Mouse (Mus musculus) kidney, postnatal 0 days (tissue): ENCODE data around the gene Esrrg. TPM values are rescaled to one million over a fixed set of nuclear protein-coding genes. Genes with fewer than 3 reads are reported as not detected.

Source experiments
- ATAC-seq: fragments of 200-750 bp; cut with Nextera tagmentation; replicated peaks from 2 replicates; pipeline ENCODE4 v1.8.0; 2017; ENCODE audit warnings: low read depth, moderate number of reproducible peaks, moderate TSS enrichment, moderate library complexity; ENCODE audit not compliant: low FRiP score
- DNase-seq: peaks from one replicate; pipeline ENCODE4 v3.0.0-alpha.2; 2016; ENCODE audit warnings: low spot score
- H3K27ac ChIP-seq: fragments of 300-500 bp; sonication (generic); 2 replicates; pipeline ENCODE4 v1.5.1; 2014; ENCODE audit warnings: mild to moderate bottlenecking
- H3K27me3 ChIP-seq: fragments of 300-500 bp; sonication (generic); 2 replicates; pipeline ENCODE4 v1.6.1; 2014; ENCODE audit warnings: low read length, mixed read lengths; ENCODE audit not compliant: insufficient read depth
- H3K36me3 ChIP-seq: fragments of 300-500 bp; sonication (generic); 2 replicates; pipeline ENCODE4 v1.6.1; 2014; ENCODE audit warnings: low read length, mixed read lengths; ENCODE audit not compliant: insufficient read depth
- H3K4me1 ChIP-seq: fragments of 300-500 bp; sonication (generic); replicated peaks from 2 replicates; pipeline ENCODE4 v1.6.1; 2014; ENCODE audit warnings: antibody characterized with exemption, low read length, mixed read lengths; ENCODE audit not compliant: insufficient read depth
- H3K4me2 ChIP-seq: fragments of 300-500 bp; sonication (generic); 2 replicates; pipeline ENCODE4 v1.6.1; 2014; ENCODE audit warnings: mild to moderate bottlenecking, low read length, moderate library complexity, mixed read lengths
- H3K4me3 ChIP-seq: fragments of 300-500 bp; sonication (generic); replicated peaks from 2 replicates; pipeline ENCODE4 v1.5.1; 2014; ENCODE audit warnings: low read depth, low read length
- H3K9ac ChIP-seq: fragments of 300-500 bp; sonication (generic); 2 replicates; pipeline ENCODE4 v1.6.1; 2014; ENCODE audit warnings: low read depth, low read length
- H3K9me3 ChIP-seq: fragments of 300-500 bp; sonication (generic); replicated peaks from 2 replicates; pipeline ENCODE4 v1.6.1; 2016; ENCODE audit warnings: low read length, inconsistent platforms, mixed read lengths
- CTCF ChIP-seq: IDR thresholded peaks from 2 replicates; pipeline ENCODE4 v1.5.1; 2016; ENCODE audit warnings: antibody characterized with exemption, low read depth, mild to moderate bottlenecking, moderate library complexity
- WGBS: fragments of 180-500 bp; shearing (Covaris S2); extraction: QIAGEN DNeasy Blood & Tissue Kit; methylation state at CpG from one replicate; pipeline ENCODE4 v1.1.7; 2014; 5-methylcytosine and 5-hydroxymethylcytosine counted together
- polyA plus RNA-seq: library from polyadenylated mRNA; unstranded; fragments of >200 nt; fragmentation: Nextera tagmentation; extraction: Ambion mirVana; gene quantifications from 2 replicates; pipeline ENCODE4 v1.2.1, GENCODE M21; 2015

The Esrrg gene
- polyA plus RNA-seq, 1 experiment from 2014 or later = 26.0 TPM

DNA sequence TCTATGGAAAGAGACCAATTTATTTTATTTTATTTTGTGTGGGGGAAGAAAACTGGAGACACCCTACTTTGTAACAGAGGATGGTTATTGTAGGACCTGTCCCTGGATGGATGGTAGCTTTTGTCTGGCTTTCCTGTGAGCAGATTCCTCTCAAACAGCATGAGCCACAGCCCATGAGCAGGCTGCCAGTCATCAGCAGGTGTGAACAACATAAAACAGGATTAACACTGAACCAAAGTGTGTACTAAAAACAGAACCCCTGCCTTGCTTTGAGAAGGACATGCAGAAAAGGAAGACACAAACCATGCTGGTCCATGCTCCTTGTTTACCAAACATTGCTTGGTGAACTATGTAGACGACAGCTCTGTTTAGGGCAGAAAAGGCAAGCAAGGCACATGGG, 402.3 kb downstream of the Esrrg start:
- Histone ChIP-seq H3K4me2 (no peak overlapping the region), H3K9ac (no peak overlapping the region), H3K27ac (no peak overlapping the region), H3K4me1 (no peaks in the 10 kb centered on the region), H3K27me3 (no peaks in the 10 kb centered on the region), H3K4me3 (no peak overlapping the region), H3K9me3 (no peaks in the 10 kb centered on the region), H3K36me3 (no peaks in the 10 kb centered on the region)
- 78% methylated on average over 1 of the region's 1 CpGs for WGBS
- ATAC-seq (no peak), DNase-seq (no peak)
- TF ChIP-seq CTCF = no peak

DNA sequence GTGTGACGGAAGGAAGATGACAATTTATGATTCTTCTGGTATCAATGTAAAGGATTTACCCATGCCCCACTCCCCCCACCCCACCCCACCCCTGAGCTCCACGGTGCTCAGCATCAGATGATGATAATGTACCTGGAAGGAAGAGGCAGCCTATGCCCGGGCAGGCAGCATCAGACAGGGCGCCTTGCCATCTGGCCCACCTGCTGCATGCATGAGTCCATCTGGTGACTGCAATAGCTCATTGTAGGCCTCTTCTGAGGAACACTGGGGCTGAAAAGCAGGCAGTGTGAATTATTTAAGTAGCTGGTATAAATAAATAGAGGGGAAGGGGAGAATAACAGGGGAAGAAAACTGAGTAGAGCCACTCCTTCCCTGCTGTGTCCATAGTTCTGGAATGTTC, 405.8 kb downstream of the Esrrg start:
- WGBS = 74% methylated on average over 4 of the region's 4 CpGs

DNA sequence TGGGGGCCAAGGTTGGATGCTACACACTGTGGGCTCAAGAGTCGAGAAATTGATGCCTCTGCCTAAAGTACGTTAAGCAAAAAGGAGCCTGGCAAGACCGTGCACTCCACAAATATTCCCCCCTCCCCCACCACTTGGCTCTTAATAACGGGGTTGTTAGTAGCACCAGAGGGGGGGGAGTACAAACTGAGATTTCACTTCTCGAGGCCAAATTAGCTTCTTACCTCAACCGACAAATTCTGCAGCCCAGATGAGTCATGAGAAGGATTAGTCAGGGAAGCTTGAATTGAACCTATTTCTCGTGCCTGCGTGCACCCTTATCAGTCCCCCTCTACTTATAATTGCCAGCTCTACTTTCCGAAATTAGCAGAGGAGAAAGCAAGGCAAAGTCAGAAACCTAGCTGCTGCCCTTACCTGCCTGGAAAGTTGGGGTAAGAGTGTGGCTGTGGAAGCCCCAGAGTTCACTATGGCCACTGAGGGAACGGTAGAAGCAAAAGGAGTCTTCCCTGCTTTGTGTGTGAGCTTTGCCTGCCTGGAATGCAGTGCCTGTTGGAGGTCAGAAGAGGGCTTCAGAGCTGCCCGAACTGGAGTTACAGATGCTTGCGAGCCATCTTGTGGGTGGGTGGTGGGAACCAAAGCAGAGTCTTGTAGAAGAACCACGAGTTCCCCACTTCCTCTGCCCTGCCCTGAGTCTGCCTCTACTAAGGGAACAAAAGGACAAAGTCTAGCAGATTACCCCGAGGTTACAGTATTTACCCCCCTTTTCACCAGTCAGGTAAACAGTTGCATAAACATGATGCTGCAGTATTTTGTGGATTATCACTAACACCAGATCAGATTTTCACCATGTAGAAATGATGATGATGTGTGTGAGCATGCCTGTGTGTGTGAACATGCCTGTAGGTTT, 409.6 kb downstream of the Esrrg start:
- no peak for ATAC-seq
- 49% methylated on average over 14 of the region's 14 CpGs for WGBS
- no peak for TF ChIP-seq CTCF
- Histone ChIP-seq H3K9ac (no peak overlapping the region), H3K27me3 (no peaks in the 10 kb centered on the region), H3K4me1 (no peaks in the 10 kb centered on the region), H3K36me3 (no peaks in the 10 kb centered on the region), H3K4me2 (no peak overlapping the region), H3K9me3 (no peaks in the 10 kb centered on the region), H3K27ac (no peak overlapping the region), H3K4me3 (no peak overlapping the region)
- no peak for DNase-seq

More for the DNA sequence above, 405.8 kb downstream of the Esrrg start:
- ATAC-seq (no peak), DNase-seq (no peak)
- no peak for TF ChIP-seq CTCF
- no peak overlapping the region for H3K27ac ChIP-seq
- H3K4me2 ChIP-seq = no peak overlapping the region
- no peaks in the 10 kb centered on the region for H3K9me3 ChIP-seq
- no peaks in the 10 kb centered on the region for H3K27me3 ChIP-seq
- no peak overlapping the region for H3K4me3 ChIP-seq
- H3K36me3 ChIP-seq = no peaks in the 10 kb centered on the region
- no peaks in the 10 kb centered on the region for H3K4me1 ChIP-seq
- H3K9ac ChIP-seq = no peak overlapping the region

DNA sequence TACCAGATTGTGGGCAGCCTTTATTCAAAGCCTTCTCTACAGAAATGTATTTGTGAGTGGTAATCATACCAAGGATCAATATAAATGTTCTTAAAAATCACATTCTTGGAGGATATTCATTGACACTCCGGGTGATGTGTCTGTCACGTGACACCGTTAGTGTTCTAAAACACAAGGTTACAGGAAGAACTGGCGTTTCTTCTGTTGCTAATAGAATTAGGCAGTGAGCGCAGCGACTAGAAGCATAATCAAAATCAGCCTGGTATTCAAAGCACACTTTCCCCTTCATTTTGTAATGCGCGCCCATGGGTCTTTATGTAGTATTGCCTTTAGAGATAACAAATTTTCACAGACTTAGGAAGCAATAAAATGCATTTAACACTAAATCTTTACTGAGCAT, 420.6 kb downstream of the Esrrg start:
- TF ChIP-seq CTCF = no peak
- WGBS = 67% methylated on average over 8 of the region's 8 CpGs
- H3K4me2 ChIP-seq = no peak overlapping the region
- no peaks in the 10 kb centered on the region for H3K27me3 ChIP-seq
- no peak overlapping the region for H3K4me3 ChIP-seq
- no peaks in the 10 kb centered on the region for H3K36me3 ChIP-seq
- no peak for ATAC-seq
- H3K4me1 ChIP-seq = no peaks in the 10 kb centered on the region
- H3K9ac ChIP-seq = no peak overlapping the region
- H3K27ac ChIP-seq = no peak overlapping the region
- H3K9me3 ChIP-seq = no peaks in the 10 kb centered on the region
- no peak for DNase-seq

DNA sequence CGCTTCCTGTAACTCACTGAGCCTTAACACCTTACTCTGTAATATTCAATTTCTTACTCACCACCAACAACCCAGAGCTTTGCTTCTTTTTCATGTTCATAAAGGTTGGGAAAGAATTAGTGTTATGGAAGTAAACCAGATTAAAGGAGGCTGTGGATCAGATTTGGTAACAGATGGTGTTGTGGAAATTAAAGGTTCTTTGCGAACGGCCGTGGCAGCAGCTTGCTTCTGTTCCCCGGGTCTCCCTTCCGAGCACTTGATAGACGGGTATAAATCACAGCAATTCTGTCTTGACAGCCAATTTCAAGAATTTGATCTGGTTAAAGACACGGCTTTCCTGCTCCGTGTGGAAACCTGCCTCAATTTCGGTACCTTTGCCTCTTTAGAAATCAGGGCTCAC, 421.5 kb downstream of the Esrrg start:
- Histone ChIP-seq H3K36me3 (no peaks in the 10 kb centered on the region), H3K9me3 (no peaks in the 10 kb centered on the region), H3K4me1 (no peaks in the 10 kb centered on the region), H3K27me3 (no peaks in the 10 kb centered on the region), H3K9ac (no peak overlapping the region), H3K4me2 (no peak overlapping the region), H3K4me3 (no peak overlapping the region), H3K27ac (no peak overlapping the region)
- WGBS = 23% methylated on average over 10 of the region's 10 CpGs
- DNase-seq (no peak), ATAC-seq (no peak)
- no peak for TF ChIP-seq CTCF

DNA sequence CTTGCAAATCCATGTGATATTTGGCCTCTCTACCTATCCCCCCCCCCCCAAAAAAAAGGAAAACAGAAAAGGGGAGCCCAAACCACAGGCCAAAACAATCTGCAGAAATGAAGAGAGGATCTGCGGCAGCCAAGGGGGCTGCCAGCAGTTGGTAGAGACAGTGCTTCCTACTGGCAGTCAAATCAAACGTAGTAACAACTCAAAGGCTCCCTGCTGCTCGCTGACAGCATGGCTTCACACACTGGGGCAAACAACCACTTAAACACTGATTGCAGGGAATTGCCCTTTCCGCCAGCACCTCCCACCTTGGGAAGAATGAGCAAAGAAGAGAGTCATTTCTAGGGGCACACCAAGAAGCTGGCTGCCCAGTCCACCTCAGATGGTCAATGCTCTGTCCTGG, 422.7 kb downstream of the Esrrg start:
- Histone ChIP-seq H3K27me3 (no peaks in the 10 kb centered on the region), H3K36me3 (no peaks in the 10 kb centered on the region), H3K27ac (no peak overlapping the region), H3K4me3 (no peak overlapping the region), H3K4me2 (no peak overlapping the region), H3K9ac (no peak overlapping the region), H3K9me3 (no peaks in the 10 kb centered on the region), H3K4me1 (no peaks in the 10 kb centered on the region)
- DNase-seq (no peak), ATAC-seq (no peak)
- WGBS = 43% methylated on average over 4 of the region's 4 CpGs
- no peak for TF ChIP-seq CTCF
